Mouse (Mus musculus) intestine, postnatal 0 days (tissue): Measurements from ENCODE around the gene Capn5. TPM values are rescaled to one million over a fixed set of nuclear protein-coding genes. Genes with fewer than 3 reads are reported as not detected.

Source experiments
- ATAC-seq: fragments of 200-750 bp; cut with Nextera tagmentation; 2 replicates; pipeline ENCODE4 v1.8.0; 2017; ENCODE audit warnings: mild to moderate bottlenecking, moderate TSS enrichment, moderate library complexity
- H3K27ac ChIP-seq: fragments of 300-500 bp; sonication (generic); 2 replicates; pipeline ENCODE4 v1.5.1; 2014; ENCODE audit warnings: mild to moderate bottlenecking, low read depth, low read length, moderate library complexity
- H3K27me3 ChIP-seq: fragments of 300-500 bp; sonication (generic); replicated peaks from 2 replicates; pipeline ENCODE4 v1.6.1; 2014; ENCODE audit warnings: low read length, mixed read lengths; ENCODE audit not compliant: control insufficient read depth, insufficient read depth
- H3K36me3 ChIP-seq: fragments of 300-500 bp; sonication (generic); 2 replicates; pipeline ENCODE4 v1.6.1; 2014; ENCODE audit warnings: mild to moderate bottlenecking, moderate library complexity; ENCODE audit not compliant: control insufficient read depth, insufficient read depth
- H3K4me1 ChIP-seq: fragments of 300-500 bp; sonication (generic); replicated peaks from 2 replicates; pipeline ENCODE4 v1.6.1; 2014; ENCODE audit warnings: antibody characterized with exemption, low read length, mixed read lengths; ENCODE audit not compliant: control insufficient read depth, insufficient read depth
- H3K4me2 ChIP-seq: fragments of 300-500 bp; sonication (generic); replicated peaks from 2 replicates; pipeline ENCODE4 v1.6.1; 2014; ENCODE audit warnings: low read depth, mild to moderate bottlenecking, moderate library complexity
- H3K4me3 ChIP-seq: fragments of 300-500 bp; sonication (generic); 2 replicates; pipeline ENCODE4 v1.5.1; 2014; ENCODE audit warnings: low read depth, low read length
- H3K9ac ChIP-seq: fragments of 300-500 bp; sonication (generic); 2 replicates; pipeline ENCODE4 v1.6.1; 2014; ENCODE audit warnings: mild to moderate bottlenecking, low read depth, low read length
- H3K9me3 ChIP-seq: fragments of 300-500 bp; sonication (generic); 2 replicates; pipeline ENCODE4 v1.6.1; 2016; ENCODE audit warnings: mixed run types; ENCODE audit not compliant: control insufficient read depth
- CTCF ChIP-seq: sonication (generic); IDR thresholded peaks from 2 replicates; pipeline ENCODE4 v1.5.1; 2016; ENCODE audit warnings: low read depth, mild to moderate bottlenecking, control low read depth, antibody characterized with exemption, moderate library complexity
- WGBS: fragments of 180-500 bp; shearing (Covaris S2); extraction: QIAGEN DNeasy Blood & Tissue Kit; methylation state at CpG from one replicate; pipeline ENCODE4 v1.1.7; 2014; 5-methylcytosine and 5-hydroxymethylcytosine counted together
- polyA plus RNA-seq: library from polyadenylated mRNA; unstranded; fragments of >200 nt; fragmentation: Nextera tagmentation; extraction: Ambion mirVana; gene quantifications from 2 replicates; pipeline ENCODE4 v1.2.1, GENCODE M21; 2015

The Capn5 gene
- polyA plus RNA-seq, 1 experiment from 2014 or later, result 3.3 TPM

DNA sequence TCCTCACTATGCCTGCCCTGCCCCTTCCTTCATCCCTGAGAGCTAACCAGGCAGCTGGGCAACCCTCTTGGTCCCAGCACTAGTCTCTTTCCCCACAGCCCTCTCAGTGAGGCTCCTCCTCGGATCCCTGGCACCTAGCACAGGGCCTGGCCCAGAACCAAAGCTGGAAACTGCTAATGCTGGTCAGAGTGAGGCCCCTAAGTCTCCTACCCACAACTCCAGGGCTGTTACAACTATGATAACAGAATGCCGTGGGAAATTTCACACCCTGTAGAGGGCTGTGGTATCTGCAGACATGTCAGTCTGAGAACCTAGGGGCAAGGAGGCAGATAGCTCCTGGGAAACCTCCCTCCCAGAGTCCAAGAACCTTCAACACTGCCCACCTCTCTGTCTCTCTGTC is 37.5 kb downstream of the Capn5 start:
- 44% methylated on average over 2 of the region's 2 CpGs for WGBS
- Histone ChIP-seq H3K4me2 (no peak overlapping the region), H3K27ac (no peak overlapping the region), H3K4me3 (no peak overlapping the region), H3K9me3 (no peaks in the 10 kb centered on the region), H3K9ac (no peak overlapping the region), H3K27me3 (no peaks in the 10 kb centered on the region), H3K36me3 (no peaks in the 10 kb centered on the region), H3K4me1 (no peaks in the 10 kb centered on the region)
- TF ChIP-seq CTCF, result no peak
- ATAC-seq, result no peak

DNA sequence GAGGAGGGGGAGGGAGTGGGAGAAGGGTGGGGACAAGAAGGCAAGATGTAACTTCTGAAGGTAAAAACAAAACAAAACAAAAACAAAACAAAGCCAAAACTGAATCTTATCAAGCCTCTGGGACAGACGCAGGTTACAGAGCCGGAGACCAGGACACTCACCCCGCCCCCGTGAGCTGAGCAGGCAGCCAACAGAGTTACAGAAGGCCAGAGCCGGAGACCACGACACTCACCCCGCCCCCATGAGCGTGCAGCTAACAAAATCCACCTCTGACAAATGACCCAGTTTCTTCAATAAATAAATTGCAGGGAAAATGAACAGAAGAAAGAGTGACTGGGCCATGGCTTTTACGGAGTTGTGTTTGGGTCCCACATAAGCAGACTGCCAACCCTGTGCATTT is 38.9 kb downstream of the Capn5 start:
- ATAC-seq, result no peak
- H3K9ac ChIP-seq, result no peak overlapping the region

DNA sequence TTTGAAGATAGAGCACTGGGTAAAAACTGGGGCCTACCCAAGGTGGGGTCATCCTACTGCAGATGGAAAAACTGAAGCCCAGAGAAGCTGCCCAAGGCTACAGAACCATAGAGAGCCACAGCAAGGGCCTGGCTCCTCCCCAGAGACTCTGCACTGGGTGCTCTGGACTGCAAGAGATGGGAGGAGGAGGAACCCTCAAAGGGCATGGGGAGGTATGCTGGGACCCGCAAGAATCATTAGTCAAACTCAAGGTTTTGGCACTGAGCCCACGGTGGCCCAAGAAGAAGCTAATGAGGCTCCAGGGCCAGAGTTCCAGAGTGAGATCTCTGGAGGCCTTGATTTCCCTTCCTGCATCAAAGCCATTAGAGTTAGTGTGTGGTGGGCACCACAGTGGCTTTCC is 40.1 kb downstream of the Capn5 start:
- no peak for ATAC-seq
- TF ChIP-seq CTCF, result no peak
- Histone ChIP-seq H3K27me3 (no peaks in the 10 kb centered on the region), H3K9me3 (no peaks in the 10 kb centered on the region), H3K4me1 (no peaks in the 10 kb centered on the region), H3K9ac (no peak overlapping the region), H3K36me3 (no peaks in the 10 kb centered on the region), H3K27ac (no peak overlapping the region), H3K4me2 (no peak overlapping the region), H3K4me3 (no peak overlapping the region)
- 38% methylated on average over 2 of the region's 2 CpGs for WGBS

More for the DNA sequence above, 38.9 kb downstream of the Capn5 start:
- no peak overlapping the region for H3K27ac ChIP-seq
- WGBS, result 36% methylated on average over 9 of the region's 9 CpGs
- no peaks in the 10 kb centered on the region for H3K9me3 ChIP-seq
- TF ChIP-seq CTCF, result no peak
- no peaks in the 10 kb centered on the region for H3K4me1 ChIP-seq
- no peaks in the 10 kb centered on the region for H3K27me3 ChIP-seq
- no peak overlapping the region for H3K4me3 ChIP-seq
- H3K4me2 ChIP-seq, result no peak overlapping the region
- H3K36me3 ChIP-seq, result no peaks in the 10 kb centered on the region

DNA sequence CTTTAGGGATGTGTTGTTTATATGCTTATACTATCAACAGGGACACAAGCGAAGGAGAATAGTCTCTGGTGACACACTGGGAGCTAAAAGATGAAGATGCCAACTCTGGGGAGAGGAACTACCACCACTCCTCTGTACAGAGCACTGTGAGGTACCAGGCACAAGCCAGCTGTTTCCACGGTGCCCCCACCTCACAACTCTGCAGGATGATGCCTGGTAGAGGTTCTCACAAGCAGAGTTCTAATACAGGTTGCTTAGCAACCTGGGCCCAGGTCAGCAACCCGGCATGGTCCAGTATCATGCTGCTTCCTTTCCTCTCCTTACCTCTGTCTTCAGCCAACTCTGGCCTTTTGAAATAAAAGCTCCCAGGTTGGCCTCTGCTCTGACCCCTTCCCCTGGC is 40.5 kb downstream of the Capn5 start:
- no peaks in the 10 kb centered on the region; the same call in 1 of the 2 replicates for H3K36me3 ChIP-seq
- WGBS, result 58% methylated on average over 3 of the region's 3 CpGs
- H3K9ac ChIP-seq, result no peak overlapping the region
- no peaks in the 10 kb centered on the region for H3K4me1 ChIP-seq
- H3K4me3 ChIP-seq, result no peak overlapping the region
- H3K9me3 ChIP-seq, result no peaks in the 10 kb centered on the region
- H3K4me2 ChIP-seq, result no peak overlapping the region
- no peaks in the 10 kb centered on the region for H3K27me3 ChIP-seq
- TF ChIP-seq CTCF, result no peak
- no peak overlapping the region for H3K27ac ChIP-seq
- ATAC-seq, result no peak

DNA sequence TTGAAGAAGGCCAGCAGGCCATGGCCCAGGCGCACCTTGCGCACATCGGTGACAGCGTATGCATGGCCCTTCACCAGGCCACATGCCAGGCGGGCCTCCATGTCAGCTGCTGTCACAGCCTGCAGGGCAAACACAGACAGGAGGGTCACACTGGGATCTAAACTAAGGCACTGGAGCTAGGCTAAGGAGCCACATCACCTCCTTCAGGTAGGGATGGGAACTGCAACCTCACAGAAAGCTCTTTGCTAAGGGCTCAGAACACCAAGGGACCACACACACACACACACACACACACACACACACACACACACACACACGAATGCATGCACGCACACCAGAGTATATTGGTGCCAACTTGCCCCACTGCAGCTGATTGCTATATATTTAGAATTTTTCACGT is 46.3 kb downstream of the Capn5 start:
- Histone ChIP-seq H3K27me3 (no peaks in the 10 kb centered on the region), H3K9me3 (no peaks in the 10 kb centered on the region), H3K4me1 (no peaks in the 10 kb centered on the region), H3K9ac (no peak overlapping the region), H3K27ac (no peak overlapping the region), H3K36me3 (peaks cover 12% of the 10 kb centered on the region; the same call in 1 of the 2 replicates), H3K4me2 (no peak overlapping the region), H3K4me3 (no peak overlapping the region)
- peak; percentile 59 for TF ChIP-seq CTCF
- 92% methylated on average over 8 of the region's 8 CpGs for WGBS
- ATAC-seq, result no peak

DNA sequence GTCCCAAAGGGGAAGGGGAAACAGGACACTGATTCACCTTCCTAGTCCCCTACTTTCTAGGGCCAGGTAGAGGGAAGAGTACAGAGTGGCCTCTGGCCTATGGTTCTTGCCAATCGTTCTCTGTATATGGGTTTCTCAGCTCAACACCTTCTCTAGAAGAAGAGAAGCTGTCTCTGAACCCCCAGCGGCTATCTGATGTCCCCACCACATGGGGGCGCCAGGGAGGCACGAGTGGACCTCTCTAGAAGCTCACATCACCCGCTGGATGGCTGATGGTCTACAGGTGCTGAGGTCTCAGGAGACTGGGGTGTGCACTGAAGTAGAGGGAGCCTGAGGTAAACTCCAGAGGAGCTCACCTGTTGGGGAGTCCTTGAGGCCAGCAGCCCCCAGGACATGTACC is 52.6 kb downstream of the Capn5 start:
- Histone ChIP-seq H3K9me3 (no peaks in the 10 kb centered on the region), H3K27me3 (no peaks in the 10 kb centered on the region), H3K4me1 (peaks cover 8% of the 10 kb centered on the region; the same call in 1 of the 2 replicates), H3K4me2 (no peak overlapping the region), H3K4me3 (no peak overlapping the region), H3K36me3 (peaks cover 12% of the 10 kb centered on the region; the same call in 1 of the 2 replicates), H3K27ac (no peak overlapping the region), H3K9ac (no peak overlapping the region)
- no peak for ATAC-seq
- WGBS, result 42% methylated on average over 5 of the region's 5 CpGs
- peak; percentile 74 for TF ChIP-seq CTCF

DNA sequence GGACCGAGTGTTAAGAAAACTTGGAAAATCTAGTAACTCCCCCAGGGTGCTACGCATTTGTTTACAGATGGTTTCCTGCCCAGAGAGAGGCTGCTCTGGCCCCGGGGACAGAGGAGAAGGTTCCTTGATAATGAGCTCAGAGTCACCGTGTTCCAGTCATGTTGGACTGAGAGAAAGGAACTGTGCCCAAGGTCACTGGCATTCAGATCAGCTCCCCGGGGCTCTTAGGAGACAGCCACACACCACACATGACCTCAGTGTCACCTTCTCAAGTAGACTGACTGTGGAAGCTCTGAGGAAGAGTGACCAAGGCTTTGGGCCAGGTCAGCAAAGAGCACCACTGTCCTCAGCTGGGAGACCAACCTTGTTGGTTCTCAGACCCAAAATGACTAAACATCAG is 53.4 kb downstream of the Capn5 start:
- Histone ChIP-seq H3K4me3 (no peak overlapping the region), H3K36me3 (peaks cover 12% of the 10 kb centered on the region; the same call in 1 of the 2 replicates), H3K27me3 (no peaks in the 10 kb centered on the region), H3K9ac (no peak overlapping the region), H3K4me2 (no peak overlapping the region), H3K27ac (no peak overlapping the region), H3K4me1 (peaks cover 9% of the 10 kb centered on the region; the same call in 1 of the 2 replicates), H3K9me3 (no peaks in the 10 kb centered on the region)
- no peak for TF ChIP-seq CTCF
- WGBS, result 34% methylated on average over 5 of the region's 5 CpGs
- no peak for ATAC-seq
